Comparison of ENCODE assay signal across 13 mouse cellular contexts in the genomic region with DNA sequence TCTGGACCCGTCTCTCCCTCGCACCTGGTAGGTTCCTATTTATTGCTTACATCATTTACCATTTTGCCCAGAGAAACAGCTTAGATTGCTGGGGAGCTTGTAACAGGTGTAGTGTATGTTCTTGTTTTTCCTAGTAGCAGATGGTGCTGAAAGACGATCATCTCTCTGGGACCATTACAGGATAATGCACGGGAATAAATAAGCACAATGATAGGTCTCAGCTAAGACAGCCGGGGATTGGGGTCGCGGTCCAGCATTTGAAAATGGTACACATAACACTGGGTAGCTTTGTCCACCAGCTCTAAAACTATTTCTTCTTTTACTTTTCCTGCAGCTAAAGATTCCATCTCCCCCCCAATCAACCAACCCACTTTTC.
"Had no signal": no experiment of that assay in that cellular context is flagged by ENCODE, and none has a peak within 500 bp of the region (broad histone marks: within the 10 kb centered on the region; RNA-seq: fewer than 3 reads in every experiment).

No protein-coding gene starts in this region.

- H3K4me3 ChIP-seq: limb, embryonic 15.5 days; liver, embryonic 13.5 days; midbrain, embryonic 13.5 days had no signal

- H3K9ac ChIP-seq: limb, embryonic 15.5 days; liver, embryonic 13.5 days; liver, postnatal 0 days; midbrain, embryonic 13.5 days had no signal

- H3K4me1 ChIP-seq: limb, embryonic 15.5 days; liver, embryonic 13.5 days had no signal

- ATAC-seq: liver, postnatal 0 days; midbrain, embryonic 13.5 days had no signal

- DNase-seq: kidney, adult 11 months; kidney, adult 9 months; kidney, postnatal 36 days; layer of hippocampus, adult 9-11 months; layer of hippocampus, postnatal 36 days; liver, embryonic 13.5 days; liver, postnatal 0 days; right cerebral cortex, postnatal 4 days; spleen, adult 18-20 months; thymus, postnatal 36 days had no signal

- H3K4me2 ChIP-seq: limb, embryonic 15.5 days; liver, embryonic 13.5 days; midbrain, embryonic 13.5 days had no signal

- H3K36me3 ChIP-seq: limb, embryonic 15.5 days; liver, embryonic 13.5 days; midbrain, embryonic 13.5 days had no signal

- H3K27me3 ChIP-seq: limb, embryonic 15.5 days; liver, embryonic 13.5 days; midbrain, embryonic 13.5 days had no signal

- H3K9me3 ChIP-seq: limb, embryonic 15.5 days; liver, embryonic 13.5 days; midbrain, embryonic 13.5 days had no signal

- H3K27ac ChIP-seq: kidney, postnatal 0 days; limb, embryonic 15.5 days; liver, embryonic 13.5 days; midbrain, embryonic 13.5 days had no signal
